Mouse (Mus musculus): ENCODE measurements around the gene Id3. TPM values are rescaled to one million over a fixed set of nuclear protein-coding genes. Genes with fewer than 3 reads are reported as not detected.

Id3 gene
- polyA plus RNA-seq, 1 experiment, result 8.4 TPM

DNA sequence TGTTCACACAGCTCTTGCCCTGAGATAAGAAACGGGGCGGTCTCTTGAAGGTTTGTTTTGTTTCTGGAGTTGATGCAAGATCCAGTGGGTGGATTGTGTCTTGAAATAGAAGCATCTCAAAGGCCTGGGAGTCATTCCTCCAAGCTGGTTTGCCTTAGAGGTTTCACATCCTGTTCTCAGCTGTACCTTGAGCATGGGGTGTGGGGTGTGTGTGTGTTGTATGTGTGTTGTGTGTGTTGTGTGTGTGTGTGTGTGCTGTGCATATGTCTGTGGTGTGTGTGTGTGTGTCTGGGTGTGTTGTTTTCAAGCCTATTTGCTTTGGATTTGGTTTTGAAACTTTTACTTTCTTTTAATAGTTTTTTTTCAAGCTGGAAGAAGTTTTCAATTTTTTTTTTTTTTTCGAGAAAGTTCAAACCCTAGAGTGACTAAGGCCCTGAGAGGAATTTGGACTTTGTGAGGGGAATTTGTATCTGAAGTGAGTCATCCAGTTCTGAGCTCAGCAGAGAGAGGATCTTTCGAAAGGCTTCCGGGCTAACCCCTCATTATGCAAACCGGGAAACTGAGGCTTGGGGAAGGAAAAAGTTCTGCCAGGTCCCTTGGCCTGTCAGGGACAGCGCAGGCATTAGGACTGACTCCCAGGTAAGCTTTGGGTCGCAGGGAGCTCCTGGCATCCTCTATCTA, 20.0 kb upstream of the Id3 start:
- H3K27ac ChIP-seq (ENCODE audit: insufficient read depth, low read depth, low read length), result peak overlapping the region; percentile 70
- TF ChIP-seq CTCF (IDR thresholded peaks at IDR 0.05; ENCODE audit: low read depth, low read length) (no peak), POLR2A (IDR thresholded peaks at IDR 0.05; ENCODE audit: borderline replicate concordance, low read depth, low read length) (no peak)
- H3K4me3 ChIP-seq (ENCODE audit: insufficient read depth, low read length), result peak overlapping the region; percentile 9; the same call in 1 of the 2 replicates
- peaks cover 54% of the 10 kb centered on the region for H3K4me1 ChIP-seq (ENCODE audit: control insufficient read depth, insufficient read depth, low read length)

DNA sequence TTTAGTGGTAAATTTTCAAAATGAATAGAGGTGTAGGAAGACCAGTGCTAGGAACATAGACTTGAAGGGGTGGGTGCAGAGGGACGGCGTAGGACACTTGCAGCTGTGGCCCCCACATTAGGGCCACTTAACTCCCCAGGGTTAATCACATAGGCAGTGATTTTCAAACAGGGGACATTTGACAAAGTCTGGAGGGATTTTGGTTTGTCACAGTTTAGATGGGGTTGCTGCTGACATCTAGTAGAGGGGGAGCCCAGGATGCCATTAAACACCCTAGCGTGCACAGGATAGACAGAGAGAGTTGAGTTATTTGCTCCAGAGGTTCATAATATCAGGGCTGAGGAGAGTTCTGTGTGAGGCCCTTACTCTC, 19.5 kb upstream of the Id3 start:
- H3K27ac ChIP-seq (ENCODE audit: insufficient read depth, low read depth, low read length), result peak overlapping the region; percentile 70
- H3K4me3 ChIP-seq (ENCODE audit: insufficient read depth, low read length), result no peak overlapping the region
- H3K4me1 ChIP-seq (ENCODE audit: control insufficient read depth, insufficient read depth, low read length), result peaks cover 50% of the 10 kb centered on the region
- no peak for TF ChIP-seq CTCF (IDR thresholded peaks at IDR 0.05; ENCODE audit: low read depth, low read length)
- TF ChIP-seq POLR2A (IDR thresholded peaks at IDR 0.05; ENCODE audit: borderline replicate concordance, low read depth, low read length), result no peak

DNA sequence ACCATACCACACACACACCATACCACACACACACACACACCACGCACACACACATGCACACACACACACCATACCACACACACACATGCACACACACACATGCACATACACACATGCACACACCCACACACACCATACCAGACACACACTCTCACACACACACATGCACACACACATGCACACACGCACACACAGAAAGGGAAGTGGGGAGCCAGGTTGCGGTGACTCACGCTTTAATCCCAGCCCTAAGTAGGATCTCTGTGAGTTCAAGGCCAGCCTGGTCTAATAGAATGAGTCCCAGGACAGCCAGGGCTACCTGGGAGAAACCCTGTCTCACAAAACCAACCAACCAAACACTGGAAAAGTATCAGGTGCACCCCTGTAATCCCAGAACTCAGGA, 18.7 kb upstream of the Id3 start:
- Histone ChIP-seq H3K27ac (ENCODE audit: insufficient read depth, low read depth, low read length) (no peak overlapping the region), H3K4me3 (ENCODE audit: insufficient read depth, low read length) (no peak overlapping the region), H3K4me1 (ENCODE audit: control insufficient read depth, insufficient read depth, low read length) (peaks cover 48% of the 10 kb centered on the region)
- TF ChIP-seq POLR2A (IDR thresholded peaks at IDR 0.05; ENCODE audit: borderline replicate concordance, low read depth, low read length), result no peak
- no peak for TF ChIP-seq CTCF (IDR thresholded peaks at IDR 0.05; ENCODE audit: low read depth, low read length)

DNA sequence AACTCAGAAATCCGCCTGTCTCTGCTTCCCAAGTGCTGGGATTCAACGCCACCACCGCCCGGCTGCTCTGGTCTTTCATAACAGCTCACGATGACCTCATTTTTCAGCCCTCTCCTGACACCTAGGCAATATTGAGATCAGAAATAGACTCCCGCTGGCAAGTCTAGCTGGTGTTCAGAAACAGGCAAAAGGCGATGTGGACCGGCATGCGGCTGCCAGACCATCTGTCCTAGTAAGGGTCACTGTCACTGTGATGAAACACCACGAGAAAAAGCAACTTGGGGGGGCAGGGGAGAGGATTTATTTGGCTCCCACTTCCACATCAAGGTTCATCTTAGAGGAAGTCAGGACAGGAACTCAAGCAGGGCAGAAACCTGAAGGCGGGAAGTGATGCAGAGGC, 17.8 kb upstream of the Id3 start:
- TF ChIP-seq CTCF (IDR thresholded peaks at IDR 0.05; ENCODE audit: low read depth, low read length) (no peak), POLR2A (IDR thresholded peaks at IDR 0.05; ENCODE audit: borderline replicate concordance, low read depth, low read length) (no peak)
- peaks cover 40% of the 10 kb centered on the region for H3K4me1 ChIP-seq (ENCODE audit: control insufficient read depth, insufficient read depth, low read length)

DNA sequence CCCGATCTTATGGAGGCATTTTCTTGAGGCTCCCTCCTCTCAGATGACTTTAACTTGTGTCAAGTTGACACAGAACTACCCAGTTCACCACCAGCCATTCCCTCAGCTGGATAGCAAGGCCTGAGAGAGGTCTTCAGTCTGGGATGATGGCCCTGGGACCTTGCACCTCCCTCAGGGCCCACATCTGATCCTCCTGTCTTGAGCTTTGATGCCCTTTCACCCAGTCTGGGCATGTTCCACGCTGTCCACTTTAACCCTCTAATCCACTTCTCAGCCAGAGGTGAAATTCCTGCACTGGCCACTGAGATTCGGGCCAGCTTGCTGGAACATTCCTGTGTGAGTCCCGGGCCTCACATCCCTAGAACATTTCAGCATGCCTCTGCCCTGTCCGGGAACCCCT, 17.3 kb upstream of the Id3 start:
- Histone ChIP-seq H3K4me1 (ENCODE audit: control insufficient read depth, insufficient read depth, low read length) (peaks cover 37% of the 10 kb centered on the region), H3K27ac (ENCODE audit: insufficient read depth, low read depth, low read length) (no peak overlapping the region), H3K4me3 (ENCODE audit: insufficient read depth, low read length) (no peak overlapping the region)
- TF ChIP-seq CTCF (IDR thresholded peaks at IDR 0.05; ENCODE audit: low read depth, low read length), result no peak
- no peak for TF ChIP-seq POLR2A (IDR thresholded peaks at IDR 0.05; ENCODE audit: borderline replicate concordance, low read depth, low read length)

More for the DNA sequence above, 17.8 kb upstream of the Id3 start:
- Histone ChIP-seq H3K4me3 (ENCODE audit: insufficient read depth, low read length) (no peak overlapping the region), H3K27ac (ENCODE audit: insufficient read depth, low read depth, low read length) (no peak overlapping the region)

DNA sequence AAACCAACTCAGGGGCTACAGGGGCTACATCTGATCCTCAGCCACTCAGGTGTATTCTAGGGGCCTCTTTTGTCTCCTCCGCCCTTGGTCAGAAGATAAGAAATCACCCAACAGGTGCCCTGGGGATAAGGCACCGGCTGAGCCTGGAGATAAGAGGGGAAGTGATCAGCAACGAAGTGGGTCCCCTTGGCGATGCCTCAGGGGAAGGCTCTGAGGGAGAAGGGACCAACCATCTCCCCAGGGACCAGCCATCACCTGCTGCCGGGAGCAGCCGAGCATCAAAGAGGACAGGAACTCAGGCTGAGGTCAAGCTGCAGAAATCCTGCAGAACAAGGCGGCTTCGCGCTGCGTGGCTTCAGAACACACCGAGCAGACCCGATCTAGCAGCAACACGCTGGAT, 15.6 kb upstream of the Id3 start:
- Histone ChIP-seq H3K27ac (ENCODE audit: insufficient read depth, low read depth, low read length) (no peak overlapping the region), H3K4me1 (ENCODE audit: control insufficient read depth, insufficient read depth, low read length) (peaks cover 26% of the 10 kb centered on the region), H3K4me3 (ENCODE audit: insufficient read depth, low read length) (no peak overlapping the region)
- TF ChIP-seq CTCF (IDR thresholded peaks at IDR 0.05; ENCODE audit: low read depth, low read length), result no peak
- no peak for TF ChIP-seq POLR2A (IDR thresholded peaks at IDR 0.05; ENCODE audit: borderline replicate concordance, low read depth, low read length)

DNA sequence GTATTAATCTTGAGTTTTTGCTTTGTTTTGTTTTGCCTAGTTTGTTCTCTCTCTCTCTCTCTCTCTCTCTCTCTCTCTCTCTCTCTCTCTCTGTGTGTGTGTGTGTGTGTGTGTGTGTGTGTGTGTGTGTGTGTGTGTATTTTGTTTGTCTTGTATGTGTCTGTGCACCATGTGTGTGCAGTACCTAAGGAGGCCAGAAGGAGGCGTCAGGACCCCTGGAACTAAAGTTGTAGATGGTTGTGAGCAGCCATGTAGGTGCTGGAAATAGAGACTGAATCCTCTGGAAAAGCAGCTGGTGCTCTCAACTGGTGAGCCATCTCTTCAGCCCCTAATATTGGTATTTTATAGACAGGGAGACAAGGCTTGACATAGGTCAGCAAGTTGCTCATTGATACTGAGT, 13.5 kb upstream of the Id3 start:
- H3K4me3 ChIP-seq (ENCODE audit: insufficient read depth, low read length), result no peak overlapping the region
- no peak overlapping the region for H3K27ac ChIP-seq (ENCODE audit: insufficient read depth, low read depth, low read length)

DNA sequence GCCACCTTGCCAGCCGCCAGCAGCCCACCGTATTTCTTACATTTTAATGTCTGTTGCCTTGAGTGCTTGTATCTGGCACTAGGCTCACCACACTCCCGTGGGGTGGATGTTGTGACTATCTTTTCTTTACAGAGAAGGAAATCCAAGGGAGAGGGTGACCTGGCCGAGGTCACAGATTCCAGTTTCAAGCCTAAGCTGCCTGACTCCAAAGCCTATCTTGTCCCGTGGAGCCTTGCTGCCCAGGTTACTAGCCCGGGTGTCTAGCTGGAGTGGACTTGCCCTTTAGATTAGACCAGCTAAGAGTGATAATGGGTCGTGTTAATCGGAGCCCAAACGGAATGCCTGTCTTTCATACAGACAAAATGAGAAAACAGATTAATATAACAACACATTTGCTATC, 9.5 kb upstream of the Id3 start:
- Histone ChIP-seq H3K27ac (ENCODE audit: insufficient read depth, low read depth, low read length) (no peak overlapping the region), H3K4me3 (ENCODE audit: insufficient read depth, low read length) (no peak overlapping the region)

More for the DNA sequence above, 13.5 kb upstream of the Id3 start:
- H3K4me1 ChIP-seq (ENCODE audit: control insufficient read depth, insufficient read depth, low read length), result peaks cover 12% of the 10 kb centered on the region
- TF ChIP-seq CTCF (IDR thresholded peaks at IDR 0.05; ENCODE audit: low read depth, low read length) (no peak), POLR2A (IDR thresholded peaks at IDR 0.05; ENCODE audit: borderline replicate concordance, low read depth, low read length) (no peak)

DNA sequence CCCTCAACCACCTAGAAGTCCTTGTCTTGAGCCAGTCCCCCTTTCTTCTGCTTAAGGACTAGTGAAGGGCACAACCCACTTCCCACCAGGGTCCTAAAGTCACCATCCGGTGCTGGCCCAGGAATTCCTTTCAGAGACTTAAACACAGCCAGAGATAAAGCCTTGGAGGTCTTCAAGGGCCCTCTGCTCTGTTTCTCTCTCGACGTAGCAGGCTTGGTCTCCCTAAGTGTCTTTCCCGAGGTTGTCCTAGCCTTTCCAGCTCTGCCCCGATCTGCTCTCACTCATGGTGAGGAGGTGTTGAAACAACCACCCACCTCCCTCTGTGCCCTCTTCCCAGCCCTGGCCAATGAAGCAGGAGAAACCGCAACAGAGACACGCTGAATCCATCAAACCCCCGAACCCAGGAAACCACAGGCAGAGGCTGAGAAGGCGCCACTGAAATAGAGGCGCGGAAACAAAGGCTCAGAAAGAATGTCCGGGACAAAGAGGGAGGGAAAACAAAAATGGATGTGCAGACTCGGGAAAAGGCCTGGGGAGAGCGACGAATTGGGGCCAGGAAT, 8.8 kb upstream of the Id3 start:
- no peak overlapping the region for H3K27ac ChIP-seq (ENCODE audit: insufficient read depth, low read depth, low read length)

More for the DNA sequence above, 9.5 kb upstream of the Id3 start:
- TF ChIP-seq POLR2A (IDR thresholded peaks at IDR 0.05; ENCODE audit: borderline replicate concordance, low read depth, low read length) (no peak), CTCF (IDR thresholded peaks at IDR 0.05; ENCODE audit: low read depth, low read length) (no peak)
- peaks cover 7% of the 10 kb centered on the region for H3K4me1 ChIP-seq (ENCODE audit: control insufficient read depth, insufficient read depth, low read length)

More for the DNA sequence above, 8.8 kb upstream of the Id3 start:
- TF ChIP-seq POLR2A (IDR thresholded peaks at IDR 0.05; ENCODE audit: borderline replicate concordance, low read depth, low read length), result no peak
- no peak for TF ChIP-seq CTCF (IDR thresholded peaks at IDR 0.05; ENCODE audit: low read depth, low read length)
- peaks cover 7% of the 10 kb centered on the region for H3K4me1 ChIP-seq (ENCODE audit: control insufficient read depth, insufficient read depth, low read length)
- peak overlapping the region; percentile 57 for H3K4me3 ChIP-seq (ENCODE audit: insufficient read depth, low read length)
